Mouse (Mus musculus) bone marrow, adult 2 months (tissue): ENCODE measurements at regions not wholly inside any gene's neighbourhood (a gene's known extent, or its start where the extent isn't known, plus 50 kb on each side); places are given as distances from the start of the nearest gene placed in this dataset.

ENCODE experiments used
- H3K27ac ChIP-seq: fragments of 200-500 bp; 2 replicates; pipeline ENCODE4 v1.5.1; 2012; ENCODE audit warnings: low read depth, mild to moderate bottlenecking, control low read depth, inconsistent platforms, low read length; ENCODE audit not compliant: control insufficient read depth, poor library complexity, insufficient read depth
- H3K4me1 ChIP-seq: fragments of 200-500 bp; 2 replicates; pipeline ENCODE4 v1.6.1; 2011; ENCODE audit warnings: low read length; ENCODE audit not compliant: control insufficient read depth, insufficient read depth
- H3K4me3 ChIP-seq: fragments of 200-500 bp; replicated peaks from 2 replicates; pipeline ENCODE3; 2011; ENCODE audit warnings: mild to moderate bottlenecking, low read depth, low read length, control low read depth; ENCODE audit not compliant: control insufficient read depth
- CTCF ChIP-seq: fragments of 200-500 bp; IDR thresholded peaks from 2 replicates; pipeline ENCODE4 v1.5.1; 2011; ENCODE audit warnings: low read length, control low read depth; ENCODE audit not compliant: control insufficient read depth, insufficient read depth
- POLR2A ChIP-seq: fragments of 200-500 bp; IDR thresholded peaks from 2 replicates; pipeline ENCODE4 v1.6.1; 2011; ENCODE audit warnings: low read depth, mild to moderate bottlenecking, control low read depth, low read length, borderline replicate concordance; ENCODE audit not compliant: control insufficient read depth
- WGBS: fragments of 180-500 bp; shearing (Covaris S2); methylation state at CpG from one replicate; pipeline ENCODE4 v1.1.7; 2018; 5-methylcytosine and 5-hydroxymethylcytosine counted together

DNA sequence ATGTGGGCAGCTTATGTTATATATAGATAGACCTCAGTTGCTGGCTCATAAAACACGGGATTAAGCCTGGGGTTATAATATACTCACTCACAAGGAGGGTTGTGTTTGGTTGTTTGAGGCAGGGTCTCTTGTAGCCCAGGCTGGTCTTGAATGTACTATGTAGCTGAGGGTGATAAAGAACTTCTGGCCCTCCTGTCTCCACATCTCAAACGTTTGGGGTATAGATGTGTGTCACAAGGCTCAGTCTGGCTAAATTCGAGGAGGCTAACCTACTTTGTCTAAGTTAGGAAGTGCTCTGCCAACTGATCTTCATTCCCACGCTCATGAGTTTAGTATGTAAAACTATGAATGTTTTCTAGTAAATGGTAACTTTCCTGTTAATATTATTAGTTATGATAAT lies 136.7 kb upstream of the Wdfy3 start:
- WGBS = 33% methylated on average over 4 of the region's 4 CpGs
- TF ChIP-seq CTCF = no peak
- no peak for TF ChIP-seq POLR2A
- no peak overlapping the region for H3K27ac ChIP-seq
- H3K4me3 ChIP-seq = no peak overlapping the region
- H3K4me1 ChIP-seq = no peaks in the 10 kb centered on the region

DNA sequence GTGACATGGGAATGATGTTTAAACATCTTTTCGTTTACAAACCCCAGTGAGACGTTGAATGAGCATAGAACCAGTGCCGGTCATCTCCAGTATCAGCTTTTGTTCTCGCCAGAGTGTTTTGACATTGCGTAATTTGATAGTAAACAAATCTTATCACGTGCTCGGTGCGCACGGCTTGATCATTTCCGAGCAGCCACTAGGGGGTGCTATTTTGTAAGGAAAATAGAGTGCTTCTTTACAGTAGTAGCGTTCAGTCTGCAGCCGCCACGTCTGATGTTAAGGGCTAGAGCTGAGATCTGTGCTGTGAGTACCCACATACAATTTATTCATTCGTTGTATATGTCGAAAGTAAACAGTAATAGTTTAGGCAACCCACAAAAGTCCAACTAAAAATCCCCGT lies 137.2 kb upstream of the Wdfy3 start:
- peak; percentile 51; the same call in 1 of the 2 replicates for TF ChIP-seq CTCF
- no peak for TF ChIP-seq POLR2A
- Histone ChIP-seq H3K4me1 (no peaks in the 10 kb centered on the region), H3K27ac (no peak overlapping the region), H3K4me3 (no peak overlapping the region)
- 6% methylated on average over 16 of the region's 16 CpGs for WGBS

DNA sequence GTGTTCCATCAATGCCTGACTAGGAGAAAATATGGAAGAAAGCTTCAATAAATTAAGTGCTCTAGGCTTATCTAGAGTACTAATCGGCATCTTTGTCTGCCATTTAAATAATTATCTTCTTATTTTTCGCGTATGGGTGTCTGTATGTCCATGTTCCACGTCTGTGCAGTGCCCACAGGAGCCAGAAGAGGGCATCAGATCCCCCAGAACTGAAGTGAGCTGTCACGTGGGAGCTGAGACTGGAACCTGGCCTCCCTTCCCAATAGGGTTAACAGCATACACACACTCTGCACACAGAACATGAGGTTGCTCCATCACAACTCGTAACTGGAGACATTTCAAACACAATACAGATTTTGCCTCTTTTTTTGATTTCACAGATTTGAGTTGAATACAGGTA lies 143.4 kb upstream of the Wdfy3 start:
- H3K4me3 ChIP-seq = no peak overlapping the region
- H3K4me1 ChIP-seq = no peaks in the 10 kb centered on the region
- no peak for TF ChIP-seq POLR2A
- 0 out of 2 replicates have a peak, but pooled peaks have one; percentile 14 for TF ChIP-seq CTCF
- 55% methylated on average over 6 of the region's 6 CpGs for WGBS
- H3K27ac ChIP-seq = no peak overlapping the region

DNA sequence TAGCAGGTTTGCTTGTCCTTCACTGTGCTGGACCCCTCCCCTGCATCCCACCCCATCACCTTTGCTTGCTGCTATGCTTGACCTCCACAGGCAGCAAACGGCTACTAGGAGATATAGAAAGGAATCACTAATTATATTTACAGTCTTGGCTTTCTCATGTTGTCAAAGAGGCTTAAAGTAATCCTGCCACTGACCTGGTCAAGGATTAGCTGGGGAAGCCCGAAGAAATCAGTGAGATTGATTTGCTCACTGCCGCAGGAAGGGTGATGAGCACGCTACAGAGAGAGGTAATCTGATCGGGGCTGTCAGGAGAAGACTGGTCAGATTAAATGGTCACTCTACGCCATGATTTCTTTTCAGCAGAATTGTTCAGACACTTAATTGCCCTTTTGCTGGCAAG lies 157.4 kb upstream of the Wdfy3 start:
- no peak for TF ChIP-seq POLR2A
- no peak for TF ChIP-seq CTCF
- Histone ChIP-seq H3K4me1 (no peaks in the 10 kb centered on the region), H3K4me3 (no peak overlapping the region), H3K27ac (no peak overlapping the region)
- WGBS = 70% methylated on average over 6 of the region's 6 CpGs

DNA sequence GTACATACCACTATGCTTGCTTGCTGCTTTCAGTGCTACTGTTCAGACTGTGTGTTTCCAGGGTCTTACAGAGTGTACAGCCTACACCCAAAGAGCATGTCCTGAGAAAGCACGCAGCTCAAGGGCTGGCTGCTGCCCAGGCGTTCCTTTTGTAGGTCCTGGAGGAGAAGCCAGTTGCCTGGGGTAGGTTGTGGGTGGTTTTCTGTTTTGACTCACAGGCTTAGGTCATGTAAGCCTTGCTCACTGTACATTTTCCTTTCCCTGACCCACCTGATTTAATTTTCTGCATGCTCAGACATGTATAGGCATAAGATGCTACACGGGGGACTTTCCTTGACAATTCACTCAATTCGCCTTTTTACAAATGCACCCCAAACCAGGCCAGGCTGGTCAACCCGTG lies 172.9 kb upstream of the Wdfy3 start:
- 69% methylated on average over 5 of the region's 5 CpGs for WGBS
- Histone ChIP-seq H3K4me3 (no peak overlapping the region), H3K27ac (no peak overlapping the region), H3K4me1 (no peaks in the 10 kb centered on the region)
- TF ChIP-seq POLR2A = no peak
- TF ChIP-seq CTCF = no peak

DNA sequence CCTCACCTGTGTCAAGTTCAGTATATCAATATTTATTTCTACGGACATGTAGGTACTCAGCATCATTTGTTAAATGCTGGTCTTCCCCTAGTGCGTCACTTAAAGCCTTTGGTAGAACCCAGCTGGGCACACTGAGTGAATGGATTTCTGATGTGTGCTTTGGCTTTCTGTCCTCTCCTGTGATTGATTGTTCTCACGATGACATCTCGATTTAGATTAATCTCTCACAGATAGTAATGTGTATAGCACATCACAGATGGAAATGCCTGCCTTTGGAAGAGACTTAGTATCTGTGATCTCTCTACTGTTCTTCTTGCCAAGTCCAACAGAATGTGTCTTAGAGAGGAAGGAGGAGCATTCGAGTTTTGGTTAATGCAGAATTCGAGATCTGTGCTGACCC lies 175.0 kb upstream of the Wdfy3 start:
- Histone ChIP-seq H3K4me1 (no peaks in the 10 kb centered on the region), H3K27ac (no peak overlapping the region), H3K4me3 (no peak overlapping the region)
- 79% methylated on average over 6 of the region's 6 CpGs for WGBS
- no peak for TF ChIP-seq POLR2A
- TF ChIP-seq CTCF = no peak

DNA sequence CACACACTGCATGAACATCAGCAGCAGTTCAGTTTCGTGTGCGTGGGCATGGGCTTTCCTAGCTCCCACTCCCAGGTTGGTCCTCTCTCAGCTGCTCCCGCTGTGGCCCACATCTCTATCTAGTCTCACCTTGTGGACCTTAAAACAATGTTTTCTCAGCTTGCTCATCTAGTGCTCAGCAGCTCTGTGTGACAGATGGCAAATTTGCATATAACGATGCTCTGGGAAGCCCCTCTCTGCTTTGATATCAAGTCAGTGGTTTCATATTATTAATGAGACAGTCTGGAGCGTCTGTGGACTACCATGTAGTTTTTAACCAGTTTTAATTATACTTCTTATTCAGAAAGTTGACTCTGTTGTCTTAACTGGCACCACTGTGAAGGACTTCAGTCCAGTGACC lies 179.0 kb upstream of the Wdfy3 start:
- Histone ChIP-seq H3K4me3 (no peak overlapping the region), H3K27ac (no peak overlapping the region)
- WGBS = 78% methylated on average over 5 of the region's 5 CpGs

DNA sequence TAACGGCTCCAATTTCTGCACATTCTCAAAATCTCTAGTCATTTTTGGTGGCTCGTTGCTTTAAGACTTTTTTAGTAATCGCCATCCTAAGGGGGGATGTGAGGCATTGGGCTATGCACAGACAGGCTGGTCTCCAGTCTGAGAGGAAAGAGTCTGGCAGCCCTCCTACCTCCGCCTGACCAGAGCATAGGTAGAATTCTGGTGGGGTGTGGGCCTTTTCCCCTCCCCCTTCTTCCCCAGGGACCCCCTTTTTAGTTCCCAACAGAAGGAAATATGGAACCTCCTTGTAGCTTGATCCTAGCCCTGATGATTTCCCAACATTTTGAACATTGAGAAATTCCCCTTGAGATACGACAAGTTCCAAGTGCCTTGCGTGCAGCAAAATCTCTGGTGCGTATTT lies 181.4 kb upstream of the Wdfy3 start:
- Histone ChIP-seq H3K4me1 (no peaks in the 10 kb centered on the region), H3K4me3 (no peak overlapping the region), H3K27ac (no peak overlapping the region)
- 79% methylated on average over 7 of the region's 7 CpGs for WGBS
- TF ChIP-seq POLR2A = no peak
- TF ChIP-seq CTCF = no peak

More for the DNA sequence above, 179.0 kb upstream of the Wdfy3 start:
- H3K4me1 ChIP-seq = no peaks in the 10 kb centered on the region
- no peak for TF ChIP-seq CTCF
- TF ChIP-seq POLR2A = no peak

DNA sequence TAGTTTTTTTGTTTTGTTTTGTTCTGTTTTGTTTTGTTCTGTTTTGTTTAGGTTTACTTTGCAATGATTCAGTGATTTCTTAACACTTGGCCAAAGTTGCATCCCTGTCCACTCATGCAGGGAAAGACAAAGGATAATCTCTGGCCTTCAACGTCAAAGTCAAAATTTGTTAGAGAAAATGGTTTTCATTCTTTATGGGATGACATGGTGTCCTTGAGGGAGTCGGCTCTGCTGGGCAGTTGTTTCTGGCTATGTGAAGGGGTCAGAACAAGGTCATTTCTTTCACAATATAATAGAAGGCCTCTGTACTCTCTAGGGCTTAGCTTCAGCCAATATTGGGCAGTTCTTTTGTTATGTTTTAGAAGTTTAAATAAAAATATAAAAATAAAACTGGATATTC lies 184.1 kb upstream of the Wdfy3 start:
- WGBS = 71% methylated on average over 2 of the region's 2 CpGs
- TF ChIP-seq CTCF (no peak), POLR2A (no peak)
- Histone ChIP-seq H3K27ac (no peak overlapping the region), H3K4me1 (no peaks in the 10 kb centered on the region), H3K4me3 (no peak overlapping the region)

DNA sequence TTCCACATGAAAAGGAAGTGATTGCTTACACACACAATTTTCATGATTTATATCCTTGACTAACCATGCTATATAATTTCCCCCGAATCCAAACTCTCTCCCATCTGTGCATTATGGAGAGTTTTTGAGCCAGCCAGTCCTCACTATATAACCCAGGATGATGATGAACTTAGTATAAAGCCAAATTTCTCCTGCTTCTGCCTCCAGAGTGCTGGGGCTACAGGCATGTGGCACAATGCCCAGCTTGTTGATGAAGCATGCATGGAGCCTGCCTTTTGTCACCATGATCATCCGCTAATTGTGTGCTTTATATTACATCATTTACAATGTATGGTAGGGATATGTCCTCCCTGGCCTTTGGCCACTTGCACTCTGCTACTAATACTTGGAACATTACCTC lies 187.4 kb upstream of the Wdfy3 start:
- 70% methylated on average over 2 of the region's 2 CpGs for WGBS
- Histone ChIP-seq H3K4me1 (no peaks in the 10 kb centered on the region), H3K4me3 (no peak overlapping the region), H3K27ac (no peak overlapping the region)
- TF ChIP-seq CTCF (no peak), POLR2A (no peak)
